Mouse (Mus musculus): Measurements from ENCODE around the gene Col24a1. TPM values are rescaled to one million over a fixed set of nuclear protein-coding genes. Genes with fewer than 3 reads are reported as not detected.

Col24a1 gene
- polyA plus RNA-seq, 1 experiment = not detected

DNA sequence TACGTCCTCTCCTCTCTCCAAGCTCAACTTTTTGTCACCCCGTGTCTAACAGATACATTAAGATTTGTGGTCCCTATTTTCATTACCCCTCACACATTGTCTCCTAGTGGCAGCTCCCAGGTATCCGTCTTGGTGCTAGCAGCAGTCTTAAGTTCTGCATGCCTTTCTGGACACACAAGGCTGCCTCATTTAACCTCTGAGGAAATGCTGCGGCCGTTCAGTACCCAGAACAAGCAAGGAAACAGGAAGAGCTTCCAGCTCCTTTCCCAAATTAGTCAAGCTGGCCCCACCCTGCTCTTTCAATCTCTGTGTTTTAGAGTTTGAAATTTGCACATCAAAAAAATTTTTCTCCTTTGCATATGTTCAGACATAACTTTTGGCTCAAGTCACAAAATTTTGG is 186.2 kb downstream of the Col24a1 start:
- Histone ChIP-seq H3K4me3 (replicated peaks; ENCODE audit: control insufficient read depth, low read depth, low read length) (no peak overlapping the region), H3K4me1 (ENCODE audit: control insufficient read depth, insufficient read depth, low read length) (no peaks in the 10 kb centered on the region), H3K27ac (ENCODE audit: control insufficient read depth, insufficient read depth, low read depth, low read length, poor library complexity) (no peak overlapping the region)
- WGBS = 41% methylated on average over 5 of the region's 5 CpGs
- TF ChIP-seq CTCF (IDR thresholded peaks at IDR 0.05; ENCODE audit: control insufficient read depth, insufficient read depth, low read length) = no peak
- no peak for TF ChIP-seq POLR2A (IDR thresholded peaks at IDR 0.05; ENCODE audit: borderline replicate concordance, control insufficient read depth, low read depth, low read length)

- Histone ChIP-seq H3K4me3 (replicated peaks; ENCODE audit: control insufficient read depth, low read depth, low read length) (no peak overlapping the region), H3K27ac (ENCODE audit: control insufficient read depth, insufficient read depth, low read depth, low read length, poor library complexity) (no peak overlapping the region), H3K4me1 (ENCODE audit: control insufficient read depth, insufficient read depth, low read length) (no peaks in the 10 kb centered on the region)
- 66% methylated on average over 1 of the region's 1 CpGs for WGBS
- no peak for TF ChIP-seq POLR2A (IDR thresholded peaks at IDR 0.05; ENCODE audit: borderline replicate concordance, control insufficient read depth, low read depth, low read length)
- no peak for TF ChIP-seq CTCF (IDR thresholded peaks at IDR 0.05; ENCODE audit: control insufficient read depth, insufficient read depth, low read length)
Observed at GRCm38 (mm10) chr3:145490279-145490678, 198.0 kb downstream of the Col24a1 start.

DNA sequence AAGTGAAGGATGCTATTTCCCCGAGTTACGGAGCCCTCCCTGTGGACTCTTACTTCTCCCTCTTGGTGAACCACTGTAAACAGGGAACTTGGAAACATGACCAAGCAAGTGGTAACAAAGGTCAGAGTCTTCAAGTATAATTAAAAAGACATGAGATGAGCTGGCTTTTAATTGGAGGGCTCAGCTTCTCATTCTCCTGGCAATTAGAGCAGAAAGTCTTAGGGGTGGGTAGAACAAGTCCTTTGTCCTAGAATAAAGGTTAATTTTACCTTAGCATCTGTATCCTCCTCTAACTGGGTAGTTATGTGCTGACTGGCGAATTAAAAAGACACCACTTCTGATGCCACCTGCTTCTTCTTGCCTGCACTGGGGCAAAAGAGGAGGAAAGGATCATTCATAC is 199.1 kb downstream of the Col24a1 start:
- no peak for TF ChIP-seq POLR2A (IDR thresholded peaks at IDR 0.05; ENCODE audit: borderline replicate concordance, control insufficient read depth, low read depth, low read length)
- TF ChIP-seq CTCF (IDR thresholded peaks at IDR 0.05; ENCODE audit: control insufficient read depth, insufficient read depth, low read length) = no peak
- no peaks in the 10 kb centered on the region for H3K4me1 ChIP-seq (ENCODE audit: control insufficient read depth, insufficient read depth, low read length)
- 76% methylated on average over 3 of the region's 3 CpGs for WGBS
- no peak overlapping the region for H3K27ac ChIP-seq (ENCODE audit: control insufficient read depth, insufficient read depth, low read depth, low read length, poor library complexity)
- H3K4me3 ChIP-seq (replicated peaks; ENCODE audit: control insufficient read depth, low read depth, low read length) = no peak overlapping the region

DNA sequence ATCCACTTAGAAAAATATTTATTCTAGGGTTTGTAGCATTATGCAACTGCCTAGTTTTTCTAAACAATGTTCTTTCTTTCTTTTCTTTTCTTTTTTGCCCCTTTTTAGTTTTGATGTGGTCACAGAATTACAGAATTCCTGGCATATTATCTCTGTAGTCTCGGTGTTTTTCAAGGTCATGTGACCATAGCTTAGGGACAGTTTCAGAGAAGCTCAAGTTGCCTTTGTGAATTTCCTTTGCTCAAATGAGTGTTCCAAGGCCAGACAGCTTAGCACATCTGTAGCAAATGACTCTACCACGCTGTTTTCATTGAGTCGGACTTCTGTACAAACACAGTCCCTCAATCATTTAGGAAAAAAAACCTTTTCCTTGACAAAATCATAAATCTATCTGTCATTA is 205.9 kb downstream of the Col24a1 start:
- TF ChIP-seq POLR2A (IDR thresholded peaks at IDR 0.05; ENCODE audit: borderline replicate concordance, control insufficient read depth, low read depth, low read length) (no peak), CTCF (IDR thresholded peaks at IDR 0.05; ENCODE audit: control insufficient read depth, insufficient read depth, low read length) (no peak)
- Histone ChIP-seq H3K4me3 (replicated peaks; ENCODE audit: control insufficient read depth, low read depth, low read length) (no peak overlapping the region), H3K4me1 (ENCODE audit: control insufficient read depth, insufficient read depth, low read length) (no peaks in the 10 kb centered on the region), H3K27ac (ENCODE audit: control insufficient read depth, insufficient read depth, low read depth, low read length, poor library complexity) (no peak overlapping the region)
- WGBS = 74% methylated on average over 3 of the region's 3 CpGs

- TF ChIP-seq POLR2A (IDR thresholded peaks at IDR 0.05; ENCODE audit: borderline replicate concordance, control insufficient read depth, low read depth, low read length) = no peak
- Histone ChIP-seq H3K4me3 (replicated peaks; ENCODE audit: control insufficient read depth, low read depth, low read length) (no peak overlapping the region), H3K27ac (ENCODE audit: control insufficient read depth, insufficient read depth, low read depth, low read length, poor library complexity) (no peak overlapping the region), H3K4me1 (ENCODE audit: control insufficient read depth, insufficient read depth, low read length) (no peaks in the 10 kb centered on the region)
- 86% methylated on average over 6 of the region's 6 CpGs for WGBS
Observed at GRCm38 (mm10) chr3:145498893-145499292, 206.6 kb downstream of the Col24a1 start.

DNA sequence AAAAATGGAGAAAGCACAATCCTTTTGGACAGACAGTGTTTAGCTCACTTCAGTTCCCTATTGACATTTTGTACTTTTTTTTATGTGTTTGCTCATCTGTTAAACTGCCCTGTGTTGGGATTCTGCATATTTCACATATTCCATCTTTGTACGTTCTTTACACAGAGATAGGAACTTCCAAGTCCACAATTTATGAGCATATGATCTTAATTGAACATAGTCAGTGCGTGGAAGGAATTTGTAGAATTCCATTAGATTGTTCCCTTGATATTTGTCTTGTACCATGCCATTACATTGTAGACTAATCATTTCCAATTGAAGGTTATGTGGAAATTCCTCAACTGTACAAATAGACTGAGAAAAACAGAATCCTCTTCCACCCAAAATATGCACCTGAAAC is 212.6 kb downstream of the Col24a1 start:
- TF ChIP-seq POLR2A (IDR thresholded peaks at IDR 0.05; ENCODE audit: borderline replicate concordance, control insufficient read depth, low read depth, low read length) (no peak), CTCF (IDR thresholded peaks at IDR 0.05; ENCODE audit: control insufficient read depth, insufficient read depth, low read length) (no peak)
- no peaks in the 10 kb centered on the region for H3K4me1 ChIP-seq (ENCODE audit: control insufficient read depth, insufficient read depth, low read length)
- H3K4me3 ChIP-seq (replicated peaks; ENCODE audit: control insufficient read depth, low read depth, low read length) = no peak overlapping the region
- H3K27ac ChIP-seq (ENCODE audit: control insufficient read depth, insufficient read depth, low read depth, low read length, poor library complexity) = no peak overlapping the region
- 64% methylated on average over 2 of the region's 2 CpGs for WGBS

- no peak overlapping the region for H3K4me3 ChIP-seq (replicated peaks; ENCODE audit: control insufficient read depth, low read depth, low read length)
- H3K27ac ChIP-seq (ENCODE audit: control insufficient read depth, insufficient read depth, low read depth, low read length, poor library complexity) = no peak overlapping the region
- no peaks in the 10 kb centered on the region for H3K4me1 ChIP-seq (ENCODE audit: control insufficient read depth, insufficient read depth, low read length)
- WGBS = 84% methylated on average over 7 of the region's 7 CpGs
- no peak for TF ChIP-seq POLR2A (IDR thresholded peaks at IDR 0.05; ENCODE audit: borderline replicate concordance, control insufficient read depth, low read depth, low read length)
- TF ChIP-seq CTCF (IDR thresholded peaks at IDR 0.05; ENCODE audit: control insufficient read depth, insufficient read depth, low read length) = no peak
Observed at GRCm38 (mm10) chr3:145508550-145508949, 216.3 kb downstream of the Col24a1 start.

- no peak overlapping the region for H3K4me3 ChIP-seq (replicated peaks; ENCODE audit: control insufficient read depth, low read depth, low read length)
- H3K27ac ChIP-seq (ENCODE audit: control insufficient read depth, insufficient read depth, low read depth, low read length, poor library complexity) = no peak overlapping the region
- WGBS = 81% methylated on average over 5 of the region's 5 CpGs
- TF ChIP-seq CTCF (IDR thresholded peaks at IDR 0.05; ENCODE audit: control insufficient read depth, insufficient read depth, low read length) = no peak
- no peak for TF ChIP-seq POLR2A (IDR thresholded peaks at IDR 0.05; ENCODE audit: borderline replicate concordance, control insufficient read depth, low read depth, low read length)
- no peaks in the 10 kb centered on the region for H3K4me1 ChIP-seq (ENCODE audit: control insufficient read depth, insufficient read depth, low read length)
Observed at GRCm38 (mm10) chr3:145514197-145514596, 221.9 kb downstream of the Col24a1 start.

- TF ChIP-seq POLR2A (IDR thresholded peaks at IDR 0.05; ENCODE audit: borderline replicate concordance, control insufficient read depth, low read depth, low read length) = no peak
- no peak for TF ChIP-seq CTCF (IDR thresholded peaks at IDR 0.05; ENCODE audit: control insufficient read depth, insufficient read depth, low read length)
- no peaks in the 10 kb centered on the region for H3K4me1 ChIP-seq (ENCODE audit: control insufficient read depth, insufficient read depth, low read length)
- 6% methylated on average over 7 of the region's 7 CpGs for WGBS
- H3K4me3 ChIP-seq (replicated peaks; ENCODE audit: control insufficient read depth, low read depth, low read length) = no peak overlapping the region
- no peak overlapping the region for H3K27ac ChIP-seq (ENCODE audit: control insufficient read depth, insufficient read depth, low read depth, low read length, poor library complexity)
Observed at GRCm38 (mm10) chr3:145521528-145522080, 229.3 kb downstream of the Col24a1 start.

Measured in bone marrow, adult 2 months (tissue).